Mouse (Mus musculus): ENCODE measurements around the gene AC161166.1. TPM values are rescaled to one million over a fixed set of nuclear protein-coding genes. Genes with fewer than 3 reads are reported as not detected.

Gene AC161166.1
- polyA plus RNA-seq, 1 experiment from 2014 or later, result not detected

- ATAC-seq (ENCODE audit: low read depth) (no peak), DNase-seq (no peak)
- Histone ChIP-seq H3K4me2 (peak overlapping the region; percentile 95), H3K4me1 (replicated peaks) (peaks cover 51% of the 10 kb centered on the region), H3K9ac (peak overlapping the region; percentile 90; the same call in 1 of the 2 replicates), H3K4me3 (replicated peaks) (peak overlapping the region; percentile 77), H3K27me3 (peaks cover 50% of the 10 kb centered on the region), H3K36me3 (no peaks in the 10 kb centered on the region), H3K9me3 (replicated peaks) (no peaks in the 10 kb centered on the region), H3K27ac (0 out of 2 replicates have a peak overlapping the region, but pooled peaks have one; percentile 16)
- WGBS (ENCODE audit: insufficient replicate concordance), result 54% methylated on average over 3 of the region's 3 CpGs
Measured at GRCm38 (mm10) chr7:24506065-24506459, 6.2 kb downstream of the AC161166.1 start.

GRCm38 (mm10) chr7:24505447-24506064 lies 6.7 kb downstream of the AC161166.1 start:
- Histone ChIP-seq H3K36me3 (no peaks in the 10 kb centered on the region), H3K27me3 (peaks cover 55% of the 10 kb centered on the region), H3K9me3 (replicated peaks) (no peaks in the 10 kb centered on the region), H3K4me3 (replicated peaks) (no peak overlapping the region), H3K4me2 (peak overlapping the region; percentile 95), H3K27ac (peak overlapping the region; percentile 16; the same call in 1 of the 2 replicates), H3K4me1 (replicated peaks) (peaks cover 51% of the 10 kb centered on the region), H3K9ac (no peak overlapping the region)
- ATAC-seq (ENCODE audit: low read depth) (no peak), DNase-seq (no peak)
- WGBS (ENCODE audit: insufficient replicate concordance), result 52% methylated on average over 15 of the region's 15 CpGs

- H3K27me3 ChIP-seq, result peaks cover 62% of the 10 kb centered on the region
- H3K27ac ChIP-seq, result no peak overlapping the region; the same call in 1 of the 2 replicates
- H3K9ac ChIP-seq, result no peak overlapping the region
- DNase-seq, result no peak
- no peaks in the 10 kb centered on the region for H3K9me3 ChIP-seq (replicated peaks)
- no peak for ATAC-seq (ENCODE audit: low read depth)
- H3K36me3 ChIP-seq, result no peaks in the 10 kb centered on the region
- 10% methylated on average over 4 of the region's 4 CpGs for WGBS (ENCODE audit: insufficient replicate concordance)
- peaks cover 54% of the 10 kb centered on the region for H3K4me1 ChIP-seq (replicated peaks)
- no peak overlapping the region for H3K4me2 ChIP-seq
- no peak overlapping the region for H3K4me3 ChIP-seq (replicated peaks)
Measured at GRCm38 (mm10) chr7:24504868-24505267, 7.4 kb downstream of the AC161166.1 start.

- DNase-seq (no peak), ATAC-seq (ENCODE audit: low read depth) (no peak)
- Histone ChIP-seq H3K36me3 (no peaks in the 10 kb centered on the region), H3K9me3 (replicated peaks) (no peaks in the 10 kb centered on the region), H3K4me3 (replicated peaks) (no peak overlapping the region), H3K9ac (no peak overlapping the region), H3K27ac (no peak overlapping the region), H3K27me3 (peaks cover 70% of the 10 kb centered on the region), H3K4me2 (peak overlapping the region; percentile 29), H3K4me1 (replicated peaks) (peaks cover 53% of the 10 kb centered on the region)
- 12% methylated on average over 9 of the region's 10 CpGs for WGBS (ENCODE audit: insufficient replicate concordance)
Measured at GRCm38 (mm10) chr7:24504004-24504403, 8.3 kb downstream of the AC161166.1 start.

- Histone ChIP-seq H3K4me2 (no peak overlapping the region), H3K36me3 (no peaks in the 10 kb centered on the region), H3K27me3 (peaks cover 84% of the 10 kb centered on the region), H3K4me1 (replicated peaks) (peaks cover 36% of the 10 kb centered on the region), H3K9me3 (replicated peaks) (no peaks in the 10 kb centered on the region), H3K4me3 (replicated peaks) (no peak overlapping the region), H3K27ac (no peak overlapping the region), H3K9ac (no peak overlapping the region)
- 33% methylated on average over 21 of the region's 21 CpGs for WGBS (ENCODE audit: insufficient replicate concordance)
- peak; percentile 28 for DNase-seq
- ATAC-seq (ENCODE audit: low read depth), result no peak
Measured at GRCm38 (mm10) chr7:24501492-24501891, 10.8 kb downstream of the AC161166.1 start.

- Histone ChIP-seq H3K4me1 (replicated peaks) (peaks cover 30% of the 10 kb centered on the region), H3K9me3 (replicated peaks) (no peaks in the 10 kb centered on the region), H3K4me3 (replicated peaks) (no peak overlapping the region), H3K27me3 (peaks cover 81% of the 10 kb centered on the region), H3K36me3 (no peaks in the 10 kb centered on the region), H3K4me2 (no peak overlapping the region), H3K9ac (no peak overlapping the region), H3K27ac (no peak overlapping the region)
- ATAC-seq (ENCODE audit: low read depth), result no peak
- WGBS (ENCODE audit: insufficient replicate concordance), result 15% methylated on average over 7 of the region's 7 CpGs
- peak; percentile 37 for DNase-seq
Measured at GRCm38 (mm10) chr7:24500929-24501328, 11.3 kb downstream of the AC161166.1 start.

GRCm38 (mm10) chr7:24499856-24500577 lies 12.2 kb downstream of the AC161166.1 start:
- peaks cover 22% of the 10 kb centered on the region for H3K4me1 ChIP-seq (replicated peaks)
- WGBS (ENCODE audit: insufficient replicate concordance), result 13% methylated on average over 43 of the region's 43 CpGs
- H3K4me2 ChIP-seq, result peak overlapping the region; percentile 30
- H3K27ac ChIP-seq, result no peak overlapping the region
- 0 out of 2 replicates have a peak overlapping the region, but pooled peaks have one; percentile 11 for H3K4me3 ChIP-seq (replicated peaks)
- no peaks in the 10 kb centered on the region for H3K36me3 ChIP-seq
- peaks cover 74% of the 10 kb centered on the region for H3K27me3 ChIP-seq
- no peak overlapping the region for H3K9ac ChIP-seq
- H3K9me3 ChIP-seq (replicated peaks), result no peaks in the 10 kb centered on the region
- ATAC-seq (ENCODE audit: low read depth) (no peak), DNase-seq (no peak)

GRCm38 (mm10) chr7:24488303-24488702 lies 24.0 kb downstream of the AC161166.1 start:
- Histone ChIP-seq H3K4me3 (replicated peaks) (no peak overlapping the region), H3K9me3 (replicated peaks) (no peaks in the 10 kb centered on the region), H3K9ac (no peak overlapping the region), H3K36me3 (no peaks in the 10 kb centered on the region), H3K4me2 (no peak overlapping the region), H3K27me3 (peaks cover 32% of the 10 kb centered on the region), H3K4me1 (replicated peaks) (0 out of 2 replicates have a peak, but pooled peaks cover 4% of the 10 kb centered on the region), H3K27ac (no peak overlapping the region)
- no peak for DNase-seq
- WGBS (ENCODE audit: insufficient replicate concordance), result 67% methylated on average over 8 of the region's 8 CpGs
- no peak for ATAC-seq (ENCODE audit: low read depth)

GRCm38 (mm10) chr7:24487403-24487802 lies 24.9 kb downstream of the AC161166.1 start:
- H3K4me3 ChIP-seq (replicated peaks), result no peak overlapping the region
- ATAC-seq (ENCODE audit: low read depth) (peak; percentile 25; the same call in 1 of the 2 replicates), DNase-seq (no peak)
- H3K27ac ChIP-seq, result no peak overlapping the region
- 44% methylated on average over 3 of the region's 3 CpGs for WGBS (ENCODE audit: insufficient replicate concordance)
- H3K36me3 ChIP-seq, result no peaks in the 10 kb centered on the region
- peaks cover 41% of the 10 kb centered on the region for H3K27me3 ChIP-seq
- H3K4me2 ChIP-seq, result no peak overlapping the region
- H3K9ac ChIP-seq, result no peak overlapping the region
- no peaks in the 10 kb centered on the region for H3K9me3 ChIP-seq (replicated peaks)
- H3K4me1 ChIP-seq (replicated peaks), result 0 out of 2 replicates have a peak, but pooled peaks cover 4% of the 10 kb centered on the region

- DNase-seq (no peak), ATAC-seq (ENCODE audit: low read depth) (0 out of 2 replicates have a peak, but pooled peaks have one; percentile 26)
- H3K9me3 ChIP-seq (replicated peaks), result no peaks in the 10 kb centered on the region
- peaks cover 48% of the 10 kb centered on the region for H3K27me3 ChIP-seq
- no peaks in the 10 kb centered on the region for H3K36me3 ChIP-seq
- H3K4me3 ChIP-seq (replicated peaks), result no peak overlapping the region
- H3K4me2 ChIP-seq, result no peak overlapping the region
- peaks cover 10% of the 10 kb centered on the region for H3K4me1 ChIP-seq (replicated peaks)
- 44% methylated on average over 9 of the region's 9 CpGs for WGBS (ENCODE audit: insufficient replicate concordance)
- no peak overlapping the region for H3K9ac ChIP-seq
- no peak overlapping the region for H3K27ac ChIP-seq
Measured at GRCm38 (mm10) chr7:24486654-24487130, 25.6 kb downstream of the AC161166.1 start.

GRCm38 (mm10) chr7:24485481-24485880 lies 26.8 kb downstream of the AC161166.1 start:
- Histone ChIP-seq H3K4me2 (no peak overlapping the region), H3K36me3 (no peaks in the 10 kb centered on the region), H3K9me3 (replicated peaks) (no peaks in the 10 kb centered on the region), H3K4me3 (replicated peaks) (no peak overlapping the region), H3K4me1 (replicated peaks) (peaks cover 20% of the 10 kb centered on the region), H3K27ac (no peak overlapping the region), H3K27me3 (peaks cover 60% of the 10 kb centered on the region), H3K9ac (no peak overlapping the region)
- WGBS (ENCODE audit: insufficient replicate concordance), result 65% methylated on average over 9 of the region's 9 CpGs
- ATAC-seq (ENCODE audit: low read depth) (no peak), DNase-seq (no peak)
